Mouse (Mus musculus): ENCODE results near the gene Zfp664. TPM values are rescaled to one million over a fixed set of nuclear protein-coding genes. Genes with fewer than 3 reads are reported as not detected.

Zfp664 gene
- polyA plus RNA-seq, 1 experiment from 2014 or later = 54.2 TPM

- Histone ChIP-seq H3K36me3 (ENCODE audit: control insufficient read depth, insufficient read depth) (no peaks in the 10 kb centered on the region), H3K4me3 (ENCODE audit: low read length) (no peak overlapping the region), H3K9me3 (replicated peaks; ENCODE audit: control insufficient read depth, low read length) (peaks cover 6% of the 10 kb centered on the region), H3K4me2 (ENCODE audit: low read depth, low read length) (no peak overlapping the region), H3K27me3 (ENCODE audit: control insufficient read depth, insufficient read depth, low read length) (no peaks in the 10 kb centered on the region), H3K27ac (ENCODE audit: low read length) (no peak overlapping the region), H3K4me1 (ENCODE audit: control insufficient read depth, insufficient read depth, low read length) (no peaks in the 10 kb centered on the region), H3K9ac (ENCODE audit: low read length) (no peak overlapping the region)
- WGBS = 34% methylated on average over 5 of the region's 5 CpGs
- ATAC-seq (replicated peaks; ENCODE audit: extremely low read depth, insufficient read depth, low FRiP score) = peak; percentile 43; the same call in 1 of the 2 replicates
Observed at GRCm38 (mm10) chr5:124930055-124930439, 67.6 kb downstream of the Zfp664 start.

GRCm38 (mm10) chr5:124930603-124931002, 68.1 kb downstream of the Zfp664 start:
- H3K9ac ChIP-seq (ENCODE audit: low read length) = no peak overlapping the region
- no peaks in the 10 kb centered on the region for H3K4me1 ChIP-seq (ENCODE audit: control insufficient read depth, insufficient read depth, low read length)
- H3K27ac ChIP-seq (ENCODE audit: low read length) = no peak overlapping the region
- no peaks in the 10 kb centered on the region for H3K36me3 ChIP-seq (ENCODE audit: control insufficient read depth, insufficient read depth)
- H3K4me3 ChIP-seq (ENCODE audit: low read length) = no peak overlapping the region
- ATAC-seq (replicated peaks; ENCODE audit: extremely low read depth, insufficient read depth, low FRiP score) = no peak
- H3K9me3 ChIP-seq (replicated peaks; ENCODE audit: control insufficient read depth, low read length) = peaks cover 6% of the 10 kb centered on the region
- H3K4me2 ChIP-seq (ENCODE audit: low read depth, low read length) = no peak overlapping the region
- H3K27me3 ChIP-seq (ENCODE audit: control insufficient read depth, insufficient read depth, low read length) = no peaks in the 10 kb centered on the region
- WGBS = 79% methylated on average over 9 of the region's 9 CpGs

- ATAC-seq (replicated peaks; ENCODE audit: extremely low read depth, insufficient read depth, low FRiP score) = no peak
- Histone ChIP-seq H3K4me3 (ENCODE audit: low read length) (no peak overlapping the region), H3K4me2 (ENCODE audit: low read depth, low read length) (no peak overlapping the region), H3K27ac (ENCODE audit: low read length) (no peak overlapping the region), H3K9ac (ENCODE audit: low read length) (no peak overlapping the region), H3K27me3 (ENCODE audit: control insufficient read depth, insufficient read depth, low read length) (no peaks in the 10 kb centered on the region), H3K36me3 (ENCODE audit: control insufficient read depth, insufficient read depth) (no peaks in the 10 kb centered on the region), H3K4me1 (ENCODE audit: control insufficient read depth, insufficient read depth, low read length) (no peaks in the 10 kb centered on the region), H3K9me3 (replicated peaks; ENCODE audit: control insufficient read depth, low read length) (peaks cover 6% of the 10 kb centered on the region)
- 61% methylated on average over 8 of the region's 8 CpGs for WGBS
Observed at GRCm38 (mm10) chr5:124931076-124931475, 68.6 kb downstream of the Zfp664 start.

DNA sequence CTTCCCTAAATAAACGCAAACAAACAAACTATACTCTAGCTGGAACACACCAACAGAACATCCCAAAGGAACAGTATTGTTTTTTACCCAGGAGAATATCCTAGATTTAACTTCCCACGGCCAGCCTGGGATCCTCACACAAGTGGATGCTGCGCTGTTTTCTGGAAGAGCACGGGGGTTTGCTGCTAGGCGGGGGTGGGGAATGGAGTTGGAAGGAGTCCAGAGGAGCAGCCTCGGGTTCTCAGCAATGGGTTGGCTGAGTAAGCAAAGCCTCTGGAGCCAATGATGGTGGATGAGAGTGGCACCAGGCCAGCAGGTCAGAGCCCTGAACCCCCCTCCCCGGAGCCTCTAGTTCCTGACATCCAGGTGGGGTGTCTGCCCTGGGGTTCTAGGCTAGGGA, 72.1 kb downstream of the Zfp664 start:
- no peak overlapping the region for H3K4me3 ChIP-seq (ENCODE audit: low read length)
- H3K4me1 ChIP-seq (ENCODE audit: control insufficient read depth, insufficient read depth, low read length) = no peaks in the 10 kb centered on the region
- H3K9ac ChIP-seq (ENCODE audit: low read length) = no peak overlapping the region
- no peak for ATAC-seq (replicated peaks; ENCODE audit: extremely low read depth, insufficient read depth, low FRiP score)
- 50% methylated on average over 7 of the region's 7 CpGs for WGBS
- no peak overlapping the region for H3K27ac ChIP-seq (ENCODE audit: low read length)
- no peaks in the 10 kb centered on the region; the same call in 1 of the 2 replicates for H3K9me3 ChIP-seq (replicated peaks; ENCODE audit: control insufficient read depth, low read length)
- H3K27me3 ChIP-seq (ENCODE audit: control insufficient read depth, insufficient read depth, low read length) = no peaks in the 10 kb centered on the region
- H3K4me2 ChIP-seq (ENCODE audit: low read depth, low read length) = no peak overlapping the region
- no peaks in the 10 kb centered on the region for H3K36me3 ChIP-seq (ENCODE audit: control insufficient read depth, insufficient read depth)

DNA sequence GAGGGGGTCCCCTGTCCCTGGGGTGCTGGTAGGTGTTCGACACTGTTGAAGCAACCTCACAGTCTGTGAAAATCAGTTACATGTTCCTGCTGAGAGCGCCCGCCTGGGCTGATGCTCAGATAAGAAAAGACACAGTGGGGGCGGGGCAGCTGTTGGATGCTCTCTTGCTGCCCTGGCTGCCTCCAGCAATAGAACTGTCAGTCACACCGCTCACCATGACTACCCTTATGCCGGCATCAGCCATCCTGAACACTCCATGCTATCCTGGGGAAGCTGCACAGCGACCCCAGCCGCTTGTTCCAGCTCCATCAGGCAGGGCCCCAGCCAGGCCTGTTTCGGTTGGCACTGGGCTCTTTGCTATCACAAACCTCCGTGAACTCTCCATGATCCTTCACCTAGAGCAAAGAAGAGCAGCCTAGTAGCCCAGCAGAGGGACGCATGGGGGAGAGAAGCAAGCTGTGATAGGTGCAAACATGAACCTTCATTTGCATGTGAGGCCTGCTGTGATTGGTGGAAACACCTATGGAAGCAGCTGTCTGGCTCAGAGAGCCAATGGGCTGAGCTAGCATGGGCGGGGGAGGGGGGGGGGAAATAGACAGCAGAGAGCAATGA, 80.8 kb downstream of the Zfp664 start:
- Histone ChIP-seq H3K27ac (ENCODE audit: low read length) (no peak overlapping the region), H3K4me2 (ENCODE audit: low read depth, low read length) (no peak overlapping the region), H3K27me3 (ENCODE audit: control insufficient read depth, insufficient read depth, low read length) (no peaks in the 10 kb centered on the region), H3K4me1 (ENCODE audit: control insufficient read depth, insufficient read depth, low read length) (peaks cover 3% of the 10 kb centered on the region; the same call in 1 of the 2 replicates), H3K9ac (ENCODE audit: low read length) (no peak overlapping the region), H3K9me3 (replicated peaks; ENCODE audit: control insufficient read depth, low read length) (peaks cover 5% of the 10 kb centered on the region), H3K4me3 (ENCODE audit: low read length) (no peak overlapping the region), H3K36me3 (ENCODE audit: control insufficient read depth, insufficient read depth) (no peaks in the 10 kb centered on the region)
- WGBS = 72% methylated on average over 12 of the region's 12 CpGs
- ATAC-seq (replicated peaks; ENCODE audit: extremely low read depth, insufficient read depth, low FRiP score) = 0 out of 2 replicates have a peak, but pooled peaks have one; percentile 23

- Histone ChIP-seq H3K27ac (ENCODE audit: low read length) (no peak overlapping the region), H3K36me3 (ENCODE audit: control insufficient read depth, insufficient read depth) (no peaks in the 10 kb centered on the region), H3K27me3 (ENCODE audit: control insufficient read depth, insufficient read depth, low read length) (no peaks in the 10 kb centered on the region), H3K4me1 (ENCODE audit: control insufficient read depth, insufficient read depth, low read length) (peaks cover 3% of the 10 kb centered on the region; the same call in 1 of the 2 replicates), H3K4me2 (ENCODE audit: low read depth, low read length) (no peak overlapping the region), H3K4me3 (ENCODE audit: low read length) (no peak overlapping the region), H3K9ac (ENCODE audit: low read length) (no peak overlapping the region), H3K9me3 (replicated peaks; ENCODE audit: control insufficient read depth, low read length) (peaks cover 5% of the 10 kb centered on the region)
- ATAC-seq (replicated peaks; ENCODE audit: extremely low read depth, insufficient read depth, low FRiP score) = 0 out of 2 replicates have a peak, but pooled peaks have one; percentile 45
- 46% methylated on average over 12 of the region's 12 CpGs for WGBS
Observed at GRCm38 (mm10) chr5:124943793-124944383, 81.4 kb downstream of the Zfp664 start.

DNA sequence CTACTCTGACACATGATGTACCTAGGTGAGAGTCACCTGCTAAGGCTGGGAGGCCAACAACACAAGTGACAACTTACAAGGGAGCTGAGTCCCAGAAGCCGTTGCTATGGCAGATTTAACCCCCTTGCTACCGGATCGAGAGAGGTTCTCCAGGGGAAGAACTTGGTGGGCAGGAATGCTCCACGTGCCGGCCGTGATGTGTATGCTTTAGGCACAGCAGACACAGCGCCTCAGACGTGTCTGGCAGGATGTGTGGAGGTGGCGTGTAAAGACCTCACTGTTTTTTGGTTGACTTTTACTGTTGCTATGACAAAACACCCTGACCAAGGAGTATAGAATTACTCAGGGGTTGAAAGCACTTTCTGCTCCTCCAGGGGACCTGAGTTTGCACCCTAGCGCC, 81.9 kb downstream of the Zfp664 start:
- H3K9me3 ChIP-seq (replicated peaks; ENCODE audit: control insufficient read depth, low read length) = peaks cover 5% of the 10 kb centered on the region
- H3K4me2 ChIP-seq (ENCODE audit: low read depth, low read length) = no peak overlapping the region
- H3K27me3 ChIP-seq (ENCODE audit: control insufficient read depth, insufficient read depth, low read length) = no peaks in the 10 kb centered on the region
- no peak for ATAC-seq (replicated peaks; ENCODE audit: extremely low read depth, insufficient read depth, low FRiP score)
- no peaks in the 10 kb centered on the region for H3K36me3 ChIP-seq (ENCODE audit: control insufficient read depth, insufficient read depth)
- H3K27ac ChIP-seq (ENCODE audit: low read length) = no peak overlapping the region
- H3K4me3 ChIP-seq (ENCODE audit: low read length) = no peak overlapping the region
- WGBS = 72% methylated on average over 10 of the region's 10 CpGs
- no peak overlapping the region for H3K9ac ChIP-seq (ENCODE audit: low read length)
- peaks cover 3% of the 10 kb centered on the region; the same call in 1 of the 2 replicates for H3K4me1 ChIP-seq (ENCODE audit: control insufficient read depth, insufficient read depth, low read length)

DNA sequence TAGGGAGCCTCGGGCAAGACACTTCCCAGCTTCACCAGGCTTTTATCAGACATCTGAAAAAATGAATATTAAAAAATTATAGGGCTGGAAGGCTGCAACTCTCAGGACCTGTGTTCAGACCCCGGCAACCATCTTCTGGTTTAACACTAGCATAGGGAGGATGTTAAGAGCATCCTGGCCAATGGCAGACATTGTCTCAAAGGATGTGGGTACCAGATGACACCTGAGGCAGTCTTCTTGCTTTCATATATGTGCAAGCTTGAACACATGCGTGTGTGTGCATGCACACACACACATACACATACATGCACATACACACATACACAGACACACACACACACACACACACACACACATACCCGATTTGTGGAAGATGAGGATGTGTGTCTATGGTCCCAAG, 82.6 kb downstream of the Zfp664 start:
- H3K4me1 ChIP-seq (ENCODE audit: control insufficient read depth, insufficient read depth, low read length) = peaks cover 3% of the 10 kb centered on the region; the same call in 1 of the 2 replicates
- H3K36me3 ChIP-seq (ENCODE audit: control insufficient read depth, insufficient read depth) = no peaks in the 10 kb centered on the region
- H3K27me3 ChIP-seq (ENCODE audit: control insufficient read depth, insufficient read depth, low read length) = no peaks in the 10 kb centered on the region
- H3K9me3 ChIP-seq (replicated peaks; ENCODE audit: control insufficient read depth, low read length) = peaks cover 5% of the 10 kb centered on the region
- no peak overlapping the region for H3K9ac ChIP-seq (ENCODE audit: low read length)
- H3K4me3 ChIP-seq (ENCODE audit: low read length) = no peak overlapping the region
- no peak overlapping the region for H3K27ac ChIP-seq (ENCODE audit: low read length)
- H3K4me2 ChIP-seq (ENCODE audit: low read depth, low read length) = no peak overlapping the region
- ATAC-seq (replicated peaks; ENCODE audit: extremely low read depth, insufficient read depth, low FRiP score) = no peak
- 70% methylated on average over 4 of the region's 4 CpGs for WGBS

DNA sequence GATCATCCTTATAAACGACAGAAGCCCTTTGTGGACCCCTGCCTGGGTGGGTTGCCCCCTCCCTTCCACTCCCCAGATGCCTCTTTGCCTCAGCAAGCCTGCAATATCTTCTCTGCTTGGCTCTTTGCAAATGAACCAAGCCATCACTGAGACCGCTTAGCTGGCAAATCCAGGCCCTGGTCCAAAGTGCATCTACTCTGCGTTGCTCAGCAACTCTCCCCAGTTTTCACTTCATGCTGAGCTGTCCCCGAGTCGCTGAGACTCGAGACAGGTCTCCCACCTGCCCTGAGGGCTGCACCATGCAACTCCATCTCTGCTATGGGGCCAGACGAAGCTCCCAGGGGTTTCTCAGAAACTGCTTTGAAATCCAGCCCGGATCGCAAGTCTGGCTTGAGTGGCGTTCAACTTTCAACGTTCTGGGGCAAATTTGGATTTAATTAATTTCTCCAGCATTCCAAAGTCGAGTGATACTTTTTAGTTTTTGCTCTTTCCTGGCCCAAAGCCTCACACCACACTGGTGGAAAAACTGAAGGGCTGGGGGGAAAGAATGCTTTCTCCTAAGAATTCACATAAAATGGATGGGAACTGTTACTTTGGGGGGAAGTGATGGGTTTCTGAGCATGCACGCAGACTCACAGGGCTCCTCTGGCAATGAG, 88.3 kb downstream of the Zfp664 start:
- no peaks in the 10 kb centered on the region for H3K4me1 ChIP-seq (ENCODE audit: control insufficient read depth, insufficient read depth, low read length)
- H3K36me3 ChIP-seq (ENCODE audit: control insufficient read depth, insufficient read depth) = no peaks in the 10 kb centered on the region
- H3K27ac ChIP-seq (ENCODE audit: low read length) = no peak overlapping the region
- H3K4me2 ChIP-seq (ENCODE audit: low read depth, low read length) = no peak overlapping the region
- whole genome bisulfite sequencing = 62% methylated on average over 13 of the region's 13 CpGs
- no peak for ATAC-seq (replicated peaks; ENCODE audit: extremely low read depth, insufficient read depth, low FRiP score)
- no peaks in the 10 kb centered on the region for H3K27me3 ChIP-seq (ENCODE audit: control insufficient read depth, insufficient read depth, low read length)
- H3K9ac ChIP-seq (ENCODE audit: low read length) = no peak overlapping the region
- H3K4me3 ChIP-seq (ENCODE audit: low read length) = no peak overlapping the region
- peaks cover 5% of the 10 kb centered on the region for H3K9me3 ChIP-seq (replicated peaks; ENCODE audit: control insufficient read depth, low read length)
